Mouse (Mus musculus): ENCODE results near the gene Nbea.
"Not testable (repeated sequence)": the region's sequence is repeated elsewhere in the genome, so short reads cannot be mapped to it uniquely, and the experiment has no call there.

Gene Nbea

DNA sequence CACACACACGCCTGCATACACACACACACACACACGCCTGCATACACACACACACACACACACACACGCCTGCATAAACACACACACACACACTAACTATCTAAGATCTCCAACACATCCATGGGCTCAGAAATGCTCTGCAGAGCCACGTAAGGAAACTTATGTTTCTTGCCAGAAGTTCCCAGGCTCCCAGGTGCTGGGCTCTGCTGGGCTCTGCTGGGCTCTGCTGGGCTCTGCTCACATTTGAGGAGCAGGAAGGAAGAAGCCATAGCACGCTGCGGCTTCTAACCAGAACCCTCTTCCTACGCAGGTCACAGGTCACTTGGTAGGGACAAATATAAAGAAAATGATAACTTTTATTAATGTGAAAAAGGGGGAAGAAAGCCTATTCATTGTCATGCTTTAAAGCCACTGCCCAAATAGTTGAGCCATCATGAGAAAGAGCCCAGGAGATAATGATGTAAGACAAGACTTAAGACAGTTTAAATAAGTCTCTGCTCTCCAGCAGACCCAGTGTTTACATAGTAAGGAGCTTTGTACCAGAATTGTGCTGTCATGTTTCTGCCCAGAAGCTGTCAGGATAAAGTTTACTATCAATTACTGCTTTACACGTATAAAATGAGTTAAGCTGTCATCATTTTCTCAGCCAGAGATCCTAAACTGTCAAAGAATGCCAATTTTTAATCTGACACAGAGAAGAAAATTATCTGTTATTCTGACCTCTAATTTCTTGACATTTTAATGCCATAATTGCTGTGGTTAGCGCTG lies 521.6 kb downstream of the Nbea start:
- peak; percentile 9 for DNase-seq (ENCODE audit: low spot score)

GRCm38 (mm10) chr3:55660261-55660838 lies 523.2 kb downstream of the Nbea start:
- DNase-seq (ENCODE audit: low spot score) = no peak

GRCm38 (mm10) chr3:55659558-55660215 lies 523.8 kb downstream of the Nbea start:
- DNase-seq (ENCODE audit: low spot score) = no peak

DNA sequence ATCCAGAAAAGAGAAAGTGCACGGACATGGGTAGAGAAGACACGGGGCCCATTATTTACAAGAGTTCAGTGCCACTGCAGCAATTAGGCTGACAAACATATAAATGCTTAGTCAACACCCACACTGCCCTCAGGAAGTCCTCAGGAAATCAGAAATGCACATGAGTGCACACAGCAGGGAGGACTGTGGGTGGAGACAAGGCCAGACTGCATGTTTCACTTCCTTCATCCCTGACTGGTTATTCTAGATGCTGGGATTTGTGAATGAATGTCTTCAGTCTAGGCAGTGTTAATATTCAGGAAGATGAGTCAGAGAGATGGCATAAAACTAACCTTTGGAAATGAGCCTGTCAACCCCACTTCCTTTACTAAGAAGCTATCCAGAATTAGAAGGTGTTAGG lies 531.2 kb downstream of the Nbea start:
- DNase-seq (ENCODE audit: low spot score) = no peak

DNA sequence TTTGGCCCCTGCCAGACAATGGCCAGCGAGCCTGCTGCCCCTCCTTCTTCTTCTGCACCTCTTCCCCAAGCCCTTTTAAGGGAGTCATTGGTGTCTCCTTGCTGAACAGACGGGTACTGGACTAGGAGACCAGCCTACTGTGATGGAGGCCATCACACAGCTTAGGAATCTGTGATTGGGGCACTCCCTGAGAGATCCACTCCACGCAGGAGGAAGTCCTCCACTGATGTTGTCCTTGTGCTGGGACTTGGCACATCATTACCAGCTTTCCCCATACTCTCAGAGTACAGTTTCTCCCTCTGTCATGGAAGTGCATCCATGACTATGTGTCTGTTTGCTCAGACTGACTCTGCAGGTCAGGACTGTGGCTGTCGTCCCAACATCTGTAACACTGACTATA lies 531.6 kb downstream of the Nbea start:
- no peak for DNase-seq (ENCODE audit: low spot score)

DNA sequence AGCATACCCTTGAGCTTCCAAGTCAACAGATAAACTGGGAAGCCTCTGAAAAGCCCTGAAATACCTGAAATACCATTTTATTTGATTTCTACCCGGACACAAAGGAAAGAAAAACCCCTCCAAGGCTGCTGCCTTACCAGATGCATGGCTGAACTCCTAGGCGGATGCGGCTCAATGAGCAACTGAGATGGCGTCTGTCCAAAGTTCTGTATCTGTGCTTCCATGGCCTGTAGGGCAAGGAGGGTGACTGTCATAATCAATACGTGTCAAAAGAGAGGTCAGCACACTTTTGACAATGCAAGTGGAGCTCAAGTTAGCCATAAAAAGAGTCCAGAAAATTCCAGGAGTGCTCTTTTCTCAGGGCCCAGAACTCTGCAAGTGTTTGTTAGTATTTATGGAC lies 534.0 kb downstream of the Nbea start:
- DNase-seq (ENCODE audit: low spot score) = no peak

GRCm38 (mm10) chr3:55648299-55648698 lies 535.2 kb downstream of the Nbea start:
- no peak for DNase-seq (ENCODE audit: low spot score)

GRCm38 (mm10) chr3:55647176-55647575 lies 536.3 kb downstream of the Nbea start:
- no peak for DNase-seq (ENCODE audit: low spot score)

- no peak for DNase-seq (ENCODE audit: low spot score)
These were observed 537.1 kb downstream of the Nbea start for GRCm38 (mm10) chr3:55646437-55646836.

DNA sequence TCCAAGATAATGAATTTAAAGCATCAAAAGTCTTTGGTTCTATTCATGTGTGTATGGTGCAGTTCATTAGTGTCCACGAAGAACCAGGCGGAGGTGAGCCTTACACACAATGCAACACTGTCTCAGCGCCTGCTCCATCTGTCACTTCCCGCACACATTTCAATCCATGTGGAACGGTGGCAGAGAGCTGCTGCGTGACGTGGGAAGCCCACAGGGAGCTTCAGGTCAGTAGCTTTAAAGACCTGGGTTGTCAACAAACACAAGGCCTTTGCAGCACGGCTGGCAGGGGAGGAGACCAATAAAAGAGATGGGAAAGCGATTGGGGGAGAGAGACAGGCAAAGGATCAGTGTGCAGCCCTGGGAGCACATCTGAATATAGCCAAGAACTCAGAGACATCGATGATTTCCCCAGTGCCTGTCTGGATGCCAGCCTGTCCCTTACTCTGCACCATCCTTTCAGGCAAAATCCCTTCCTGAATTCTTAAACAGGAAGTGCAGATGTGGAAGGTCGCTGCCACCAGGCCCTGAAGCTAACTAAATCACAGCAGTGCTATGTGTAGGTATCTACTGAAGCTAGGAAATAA lies 539.4 kb downstream of the Nbea start:
- no peak for DNase-seq (ENCODE audit: low spot score)

GRCm38 (mm10) chr3:55637660-55638059 lies 545.8 kb downstream of the Nbea start:
- no peak for DNase-seq (ENCODE audit: low spot score)

- DNase-seq (ENCODE audit: low spot score) = no peak
These were observed 547.8 kb downstream of the Nbea start for GRCm38 (mm10) chr3:55635542-55636172.

GRCm38 (mm10) chr3:55627054-55627453 lies 556.4 kb downstream of the Nbea start:
- no peak for DNase-seq (ENCODE audit: low spot score)

DNA sequence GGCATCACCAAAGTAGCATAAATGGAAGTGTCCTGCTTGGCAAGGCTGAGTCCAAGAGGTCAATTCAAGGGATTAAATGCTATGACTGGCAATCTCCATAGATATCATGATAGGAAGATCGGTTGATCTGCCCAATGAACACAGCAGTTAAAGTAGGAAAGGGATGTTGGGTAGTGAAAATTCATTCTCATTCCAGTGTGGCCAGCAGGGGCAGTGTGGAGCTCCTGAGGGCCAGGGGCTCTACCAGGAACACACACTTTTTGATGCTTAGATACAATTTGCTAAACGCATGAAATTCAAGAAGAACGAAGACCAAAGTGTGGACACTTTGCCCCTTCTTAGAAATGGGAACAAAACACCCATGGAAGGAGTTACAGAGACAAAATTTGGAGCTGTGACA lies 561.5 kb downstream of the Nbea start:
- not testable (repeated sequence) for DNase-seq (ENCODE audit: low spot score)

GRCm38 (mm10) chr3:55618396-55618795 lies 565.1 kb downstream of the Nbea start:
- DNase-seq (ENCODE audit: low spot score) = no peak

DNA sequence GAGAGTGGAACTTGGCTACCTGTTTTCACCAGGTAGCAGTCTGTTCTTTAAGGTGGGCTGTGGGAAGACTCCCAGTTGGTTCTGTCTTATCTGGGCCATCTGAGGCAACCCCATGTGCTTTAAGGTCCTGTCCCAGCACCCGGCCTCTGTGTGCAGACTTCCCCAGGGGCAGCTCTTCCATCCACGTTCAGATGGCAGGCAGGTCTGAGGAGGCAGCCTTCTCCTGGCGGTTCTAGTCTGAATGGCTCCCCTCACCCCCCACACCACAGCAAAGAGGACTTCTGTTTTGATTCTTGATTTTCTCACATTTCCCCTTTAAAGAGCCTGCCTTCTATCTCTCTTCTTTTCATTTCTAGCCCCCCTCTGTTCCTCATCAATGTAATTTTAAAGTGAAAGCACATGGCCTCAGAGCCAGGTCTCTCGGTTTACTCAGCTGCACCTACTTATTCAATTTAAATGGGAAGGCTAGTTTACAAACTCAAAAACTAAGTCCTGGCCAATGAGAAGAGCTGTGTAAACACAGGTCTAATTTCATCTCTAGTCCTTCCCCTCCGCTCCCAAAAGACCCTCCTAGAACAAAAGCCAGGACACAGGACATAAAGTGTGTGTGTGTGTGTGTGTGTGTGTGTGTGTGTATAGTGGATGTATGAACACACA lies 570.9 kb downstream of the Nbea start:
- no peak for DNase-seq (ENCODE audit: low spot score)

DNA sequence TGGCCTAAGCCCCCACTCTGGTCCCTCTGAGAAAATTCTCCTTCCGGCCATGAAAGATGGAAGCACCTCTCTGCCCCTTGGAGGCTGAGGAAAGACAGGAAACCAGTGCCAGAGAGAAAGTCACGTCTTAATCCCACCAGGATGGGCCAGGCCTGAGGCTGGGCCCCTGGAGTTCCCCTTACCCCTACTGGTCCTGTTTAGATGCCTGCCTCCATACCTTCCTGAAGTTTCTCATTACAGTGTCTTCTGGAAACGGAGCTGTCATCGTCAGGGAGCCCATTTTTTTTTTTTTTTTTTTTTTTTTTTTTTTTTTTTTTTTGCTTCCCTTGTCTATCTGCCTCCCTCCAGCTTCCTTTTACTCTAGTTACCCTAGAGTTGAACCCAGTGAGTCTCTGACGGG lies 571.5 kb downstream of the Nbea start:
- DNase-seq (ENCODE audit: low spot score) = no peak

DNA sequence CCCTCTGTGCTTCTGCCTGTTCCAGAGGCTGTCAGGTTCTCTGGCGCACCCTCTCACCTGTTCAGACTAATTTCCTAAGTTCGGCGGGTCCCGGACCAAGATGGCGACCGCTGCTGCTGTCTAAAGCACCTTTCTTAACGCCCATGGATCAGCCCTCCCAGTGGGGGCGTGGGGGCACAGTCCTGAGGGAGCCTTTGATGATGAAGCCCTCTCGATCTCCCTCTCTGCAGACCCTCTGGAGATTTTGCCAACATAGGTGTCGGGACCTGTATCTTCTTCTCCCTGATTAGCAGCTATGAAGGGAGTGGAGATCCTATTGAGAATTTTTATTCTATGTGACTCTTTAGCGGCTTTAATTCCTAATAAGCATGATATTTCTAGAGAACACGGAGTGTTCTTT lies 573.3 kb downstream of the Nbea start:
- no peak for DNase-seq (ENCODE audit: low spot score)

DNA sequence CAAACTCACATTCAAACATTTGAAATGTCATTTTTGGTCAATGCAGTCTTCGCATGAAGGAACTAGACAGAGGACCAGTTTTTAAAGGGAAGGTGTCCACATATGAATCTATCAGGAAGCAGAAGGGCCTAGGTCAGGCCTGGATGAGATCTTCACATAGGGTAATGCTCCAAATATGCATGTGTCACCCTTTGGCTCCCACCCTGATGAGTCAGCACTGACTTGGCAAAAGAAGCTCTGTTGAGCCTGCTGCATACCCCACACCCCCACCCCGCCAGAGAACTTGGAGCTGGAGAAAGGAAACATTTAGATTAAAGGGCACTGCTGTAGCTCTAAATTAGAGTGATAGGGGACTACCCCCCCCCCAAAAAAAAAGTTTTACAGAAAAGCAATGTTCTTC lies 583.2 kb downstream of the Nbea start:
- DNase-seq (ENCODE audit: low spot score) = peak; percentile 34

GRCm38 (mm10) chr3:55599366-55600085 lies 584.0 kb downstream of the Nbea start:
- no peak for DNase-seq (ENCODE audit: low spot score)

GRCm38 (mm10) chr3:55598681-55599080 lies 584.8 kb downstream of the Nbea start:
- no peak for DNase-seq (ENCODE audit: low spot score)

Measured in ovary, postnatal 14 days (tissue).